Mouse (Mus musculus): Measurements from ENCODE around the gene Car7.
"Not testable (repeated sequence)": the region's sequence is repeated elsewhere in the genome, so short reads cannot be mapped to it uniquely, and the experiment has no call there.

Car7 gene

DNA sequence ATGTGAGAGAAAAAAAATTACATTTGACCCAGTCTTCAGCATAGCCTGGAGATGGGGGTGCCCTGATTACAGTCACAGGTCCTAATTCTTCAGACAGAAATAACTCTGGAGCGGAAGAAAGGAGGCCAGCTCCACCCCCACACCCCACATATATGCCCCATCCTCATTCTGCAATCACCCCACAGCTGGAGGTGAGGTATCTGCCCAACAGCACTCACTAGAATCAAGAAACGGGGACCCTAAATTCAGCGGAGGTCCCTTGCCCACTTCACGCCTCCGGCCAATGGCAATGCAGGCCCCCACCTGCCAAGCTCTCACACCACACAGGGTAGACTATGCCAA is 30.9 kb downstream of the Car7 start:
- DNase-seq (ENCODE audit: low read depth in 1 of 2, low spot score in 2 of 2), result no peak

DNA sequence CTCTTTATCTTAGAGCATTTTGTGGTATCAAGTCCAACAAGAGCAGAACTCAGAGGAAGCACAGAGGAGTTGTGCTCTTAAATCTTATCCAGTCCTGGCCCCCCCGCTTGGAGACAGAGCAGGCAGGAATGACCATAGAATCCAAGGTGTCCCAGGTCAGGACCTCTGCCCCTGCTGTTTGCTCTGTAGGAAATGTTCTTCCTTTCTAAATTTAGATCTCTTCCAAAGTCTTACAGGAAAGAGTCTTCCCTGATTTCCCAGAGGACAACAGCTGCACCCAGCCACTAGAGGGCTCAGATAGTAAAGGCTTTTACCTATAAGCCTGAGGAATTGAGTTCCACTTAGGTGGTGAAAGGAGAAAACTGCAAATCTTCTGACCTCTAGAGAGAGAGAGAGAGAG is 35.1 kb downstream of the Car7 start:
- DNase-seq (ENCODE audit: low read depth in 1 of 2, low spot score in 2 of 2), result no peak

DNA sequence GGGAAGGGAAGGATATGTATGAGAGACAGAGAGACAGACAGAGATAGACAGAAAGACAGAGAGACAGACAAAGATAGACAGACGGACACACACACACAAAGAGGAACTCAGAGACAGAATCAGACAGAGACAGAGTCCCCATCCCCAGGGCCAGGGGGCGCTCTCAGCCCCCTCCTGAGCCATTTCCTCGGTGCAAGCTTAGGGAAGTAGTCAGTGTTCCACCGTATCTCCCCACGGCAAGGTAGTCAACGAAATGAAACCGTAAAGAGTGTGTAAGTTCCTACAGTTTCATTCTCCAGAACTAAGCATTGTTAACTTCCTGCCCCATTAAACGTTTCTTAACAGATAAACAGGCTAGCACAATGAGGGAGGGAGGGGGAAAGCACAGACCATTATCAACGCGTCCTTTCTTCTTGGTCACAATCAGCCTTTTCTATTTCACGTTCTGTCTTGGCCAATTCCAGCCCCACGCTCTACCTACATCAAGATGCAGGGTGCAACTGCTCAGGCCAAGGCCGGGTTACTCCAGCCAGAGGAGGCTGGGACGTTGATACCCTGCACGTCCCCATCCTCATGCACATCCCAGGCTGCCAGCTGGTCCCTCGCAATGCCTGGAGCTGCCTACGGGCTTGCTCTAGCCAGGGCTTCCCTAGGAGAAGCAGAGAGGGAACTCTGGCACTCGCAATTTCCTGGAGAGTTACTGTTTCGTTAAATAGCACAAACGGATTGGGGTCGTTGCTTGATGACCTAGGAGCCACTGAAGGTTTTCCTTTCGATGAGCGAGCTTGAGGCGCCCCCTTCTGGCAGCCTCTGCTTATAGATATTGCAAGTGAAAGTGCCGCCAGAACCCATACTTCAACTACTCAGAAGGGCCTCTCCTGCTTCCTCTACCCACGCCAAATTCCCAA is 36.2 kb downstream of the Car7 start:
- peak; percentile 33 to 53 for DNase-seq (ENCODE audit: low read depth in 1 of 2, low spot score in 2 of 2)

DNA sequence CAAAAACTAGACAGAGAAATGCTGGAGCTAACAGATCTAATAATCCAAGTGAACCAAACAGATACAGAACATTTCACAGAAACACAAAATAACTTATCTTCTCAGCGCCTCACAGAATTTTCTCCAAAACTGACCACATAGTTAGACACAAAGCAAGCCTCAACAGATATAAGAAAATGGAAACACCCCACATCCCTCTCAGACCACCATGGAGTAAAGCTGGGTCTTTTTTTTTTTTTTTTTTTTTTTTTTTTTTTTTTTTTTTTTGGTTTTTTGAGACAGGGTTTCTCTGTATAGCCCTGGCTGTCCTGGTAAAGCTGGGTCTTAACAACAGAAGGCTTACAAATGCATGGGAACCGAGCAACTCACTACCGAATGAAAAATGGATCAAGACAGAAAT is 42.3 kb downstream of the Car7 start:
- no peak for DNase-seq (ENCODE audit: low read depth in 1 of 2, low spot score in 2 of 2)

DNA sequence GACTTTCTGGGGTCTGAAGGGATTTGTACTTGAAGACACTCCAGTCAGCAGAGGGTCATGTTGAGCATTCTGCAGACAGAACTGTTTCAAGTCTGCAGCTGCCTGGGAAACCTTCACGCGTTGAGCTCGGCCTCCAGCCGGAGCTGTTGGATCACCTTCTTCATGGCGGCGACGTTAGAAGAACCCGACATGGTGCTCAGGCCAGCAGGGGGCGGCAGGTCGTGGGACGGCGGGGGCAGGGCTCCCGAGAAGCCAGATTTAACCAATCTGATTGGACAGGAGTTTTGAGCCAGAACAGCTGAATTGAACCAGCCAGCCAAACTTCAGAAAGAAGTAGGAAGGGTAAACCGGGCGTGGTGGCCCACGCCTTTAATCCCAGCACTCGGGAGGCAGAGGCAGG is 43.1 kb downstream of the Car7 start:
- DNase-seq (ENCODE audit: low read depth in 1 of 2, low spot score in 2 of 2), result not testable (repeated sequence)

DNA sequence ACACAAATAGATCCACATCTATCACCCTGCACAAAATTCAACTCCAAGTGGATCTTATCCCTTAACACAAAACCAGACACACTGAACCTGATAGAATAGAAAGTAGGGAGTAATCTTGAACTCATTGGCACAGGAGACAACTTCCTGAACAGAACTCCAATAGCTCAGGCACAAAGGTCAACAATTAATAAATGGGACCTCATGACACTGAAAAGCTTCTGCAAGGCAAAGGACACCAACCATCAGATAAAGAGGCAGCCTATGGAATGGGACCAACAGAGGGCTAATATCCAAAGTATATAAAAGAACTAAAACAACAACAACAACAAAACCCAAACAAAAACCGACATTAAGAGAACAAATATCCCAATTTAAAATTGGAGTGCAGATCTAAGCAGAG is 50.0 kb downstream of the Car7 start:
- no peak for DNase-seq (ENCODE audit: low read depth in 1 of 2, low spot score in 2 of 2)

DNA sequence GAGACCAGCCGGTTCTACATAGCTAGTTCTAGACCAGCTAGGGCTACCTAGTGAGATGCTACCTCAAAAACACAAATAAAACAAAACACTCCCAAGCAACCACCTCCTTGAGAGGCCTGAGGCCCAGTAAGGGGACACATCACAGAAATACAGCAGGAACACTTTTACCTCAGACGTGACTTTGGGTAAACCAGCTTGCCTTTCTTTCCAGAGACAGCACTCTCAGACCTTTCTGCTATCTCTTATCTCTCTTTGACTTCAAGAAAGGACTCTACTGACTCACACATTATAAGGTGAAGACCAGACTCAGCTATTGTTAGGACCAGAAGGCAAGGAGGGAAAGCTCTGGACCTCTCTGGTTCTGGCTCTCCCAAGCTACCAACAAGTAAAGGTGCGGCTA is 55.8 kb downstream of the Car7 start:
- DNase-seq (ENCODE audit: low read depth in 1 of 2, low spot score in 2 of 2), result no peak

DNA sequence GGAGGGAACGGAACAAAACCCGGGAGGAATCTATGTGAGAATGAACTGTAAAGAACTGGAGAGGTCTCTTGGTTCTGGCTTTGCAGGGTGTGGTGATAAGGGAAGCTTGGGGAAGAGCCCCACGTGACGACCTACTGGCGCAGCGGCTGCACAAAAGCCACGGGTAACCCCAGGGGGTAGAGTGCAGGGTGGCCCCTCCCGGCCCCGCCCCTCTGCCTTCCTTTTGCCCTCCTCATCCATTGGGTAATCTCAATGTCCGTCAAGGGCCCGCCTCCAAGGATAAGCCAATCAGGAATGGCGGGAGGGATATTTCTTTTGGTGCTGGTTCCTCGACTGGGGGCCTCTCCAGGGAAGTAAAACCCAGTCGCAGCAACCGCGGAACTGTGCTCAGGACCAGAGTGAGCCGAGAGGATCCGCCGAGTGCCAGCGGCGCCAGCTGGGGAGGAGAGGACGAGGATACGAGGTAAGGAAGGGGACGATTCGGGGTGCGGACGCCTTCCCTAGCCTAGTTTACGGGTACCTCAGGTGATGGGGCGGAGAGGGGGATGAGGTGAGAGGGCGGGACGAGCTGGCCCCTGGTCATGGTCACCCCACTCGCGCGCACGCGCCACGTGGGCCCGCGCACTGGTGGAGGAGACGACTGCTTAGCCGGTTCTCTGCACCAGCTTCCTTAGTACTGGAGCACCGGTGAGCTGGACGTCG is 56.8 kb downstream of the Car7 start, which contains the start of gene Pdp2:
Gene Pdp2 (plus strand): TSS at position 319 of the 702 bp plus-strand sequence.
- DNase-seq (ENCODE audit: low read depth in 1 of 2, low spot score in 2 of 2), result peak; percentile 68 to 79

DNA sequence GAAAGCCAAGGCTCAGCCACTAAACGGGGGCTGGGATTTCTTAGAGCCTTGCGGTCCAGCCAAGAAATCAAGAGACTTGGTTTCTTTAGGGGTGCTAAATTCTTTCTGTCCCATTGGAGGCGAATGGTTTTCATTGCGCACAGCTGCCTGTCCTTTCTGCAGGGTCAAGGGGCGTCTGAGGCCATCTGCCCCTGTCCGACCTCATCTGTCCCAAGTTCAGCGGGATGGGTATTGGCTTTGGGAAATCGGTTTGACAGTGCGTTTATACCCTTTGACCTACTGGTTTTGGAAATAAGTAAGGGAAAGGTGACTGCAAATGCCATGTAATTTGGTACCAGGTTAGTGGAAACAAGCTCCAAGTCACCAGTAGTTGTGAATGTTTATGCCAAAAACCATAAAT is 57.4 kb downstream of the Car7 start:
- no peak for DNase-seq (ENCODE audit: low read depth in 1 of 2, low spot score in 2 of 2)

DNA sequence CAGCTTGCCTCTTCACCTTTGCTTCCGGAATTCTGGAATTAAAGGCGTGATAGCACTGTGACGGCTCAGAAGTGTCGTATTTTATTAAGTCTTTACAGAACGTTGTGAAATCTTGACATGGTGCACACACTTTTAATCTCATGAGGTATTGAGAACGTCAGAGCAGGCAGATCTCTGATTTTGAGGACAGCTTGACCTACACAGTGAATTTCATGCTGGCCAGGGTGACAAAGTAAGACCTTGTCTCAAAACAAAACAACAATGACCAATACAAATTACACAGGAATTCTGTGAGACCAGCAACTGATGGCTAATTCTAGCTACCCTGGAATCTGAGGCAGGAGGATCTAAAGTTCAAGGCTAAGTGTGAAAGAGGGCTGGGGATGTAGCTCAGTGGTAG is 58.1 kb downstream of the Car7 start:
- no peak for DNase-seq (ENCODE audit: low read depth in 1 of 2, low spot score in 2 of 2)

DNA sequence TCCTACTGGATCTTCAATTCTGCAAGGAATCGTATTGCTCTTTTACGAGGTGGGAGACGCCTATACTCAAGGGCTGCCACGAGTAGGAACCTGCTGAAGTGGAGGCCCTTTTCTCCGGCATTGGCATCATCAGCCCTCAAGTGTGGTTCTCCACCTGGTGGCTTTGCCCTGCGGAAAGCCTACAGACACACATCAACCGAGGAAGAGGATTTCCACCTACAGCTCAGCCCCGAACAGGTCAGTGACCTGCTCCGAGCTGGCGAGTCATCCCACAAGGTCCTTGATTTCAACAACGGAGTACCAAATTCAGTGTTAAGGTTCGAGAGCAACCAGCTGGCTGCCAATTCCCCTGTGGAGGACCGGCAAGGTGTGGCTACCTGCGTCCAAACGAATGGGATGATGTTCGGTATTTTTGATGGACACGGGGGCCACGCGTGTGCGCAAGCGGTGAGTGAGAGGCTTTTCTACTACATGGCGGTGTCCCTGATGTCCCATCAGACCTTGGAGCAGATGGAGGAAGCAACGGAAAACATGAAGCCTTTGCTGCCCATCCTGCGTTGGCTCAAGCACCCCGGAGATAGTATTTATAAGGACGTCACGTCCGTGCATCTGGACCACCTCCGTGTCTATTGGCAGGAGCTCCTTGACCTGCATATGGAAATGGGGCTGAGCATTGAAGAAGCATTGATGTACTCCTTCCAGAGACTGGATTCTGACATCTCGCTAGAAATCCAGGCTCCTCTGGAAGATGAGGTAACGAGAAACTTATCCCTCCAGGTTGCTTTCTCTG is 59.2 kb downstream of the Car7 start:
- DNase-seq (ENCODE audit: low read depth in 1 of 2, low spot score in 2 of 2), result no peak

DNA sequence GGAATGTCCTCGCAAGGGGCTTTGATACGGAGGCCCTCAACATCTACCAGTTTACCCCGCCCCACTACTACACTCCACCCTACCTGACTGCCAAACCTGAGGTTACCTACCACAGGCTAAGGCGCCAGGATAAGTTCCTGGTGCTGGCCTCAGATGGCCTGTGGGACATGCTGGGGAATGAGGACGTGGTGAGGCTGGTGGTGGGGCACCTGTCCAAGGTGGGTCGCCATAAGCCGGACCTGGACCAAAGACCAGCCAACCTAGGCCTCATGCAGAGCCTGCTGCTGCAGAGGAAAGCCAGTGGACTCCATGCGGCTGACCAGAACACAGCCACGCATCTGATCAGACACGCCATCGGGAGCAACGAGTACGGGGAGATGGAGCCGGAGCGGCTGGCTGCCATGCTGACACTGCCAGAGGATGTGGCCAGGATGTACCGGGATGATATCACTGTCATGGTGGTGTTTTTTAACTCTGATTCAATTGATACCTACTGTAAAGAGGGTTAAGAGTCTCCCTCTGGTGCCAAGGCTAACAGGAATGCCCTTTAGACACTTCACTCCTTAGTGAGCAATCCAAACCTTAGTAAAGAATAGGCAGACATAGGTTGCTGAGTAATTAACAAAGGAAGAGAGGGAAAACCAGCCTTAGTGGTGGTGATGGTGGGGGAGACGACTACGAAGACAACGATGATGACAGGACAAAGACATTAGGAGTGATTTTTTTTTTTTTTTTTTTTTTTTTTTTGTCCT is 60.3 kb downstream of the Car7 start:
- no peak for DNase-seq (ENCODE audit: low read depth in 1 of 2, low spot score in 2 of 2)

DNA sequence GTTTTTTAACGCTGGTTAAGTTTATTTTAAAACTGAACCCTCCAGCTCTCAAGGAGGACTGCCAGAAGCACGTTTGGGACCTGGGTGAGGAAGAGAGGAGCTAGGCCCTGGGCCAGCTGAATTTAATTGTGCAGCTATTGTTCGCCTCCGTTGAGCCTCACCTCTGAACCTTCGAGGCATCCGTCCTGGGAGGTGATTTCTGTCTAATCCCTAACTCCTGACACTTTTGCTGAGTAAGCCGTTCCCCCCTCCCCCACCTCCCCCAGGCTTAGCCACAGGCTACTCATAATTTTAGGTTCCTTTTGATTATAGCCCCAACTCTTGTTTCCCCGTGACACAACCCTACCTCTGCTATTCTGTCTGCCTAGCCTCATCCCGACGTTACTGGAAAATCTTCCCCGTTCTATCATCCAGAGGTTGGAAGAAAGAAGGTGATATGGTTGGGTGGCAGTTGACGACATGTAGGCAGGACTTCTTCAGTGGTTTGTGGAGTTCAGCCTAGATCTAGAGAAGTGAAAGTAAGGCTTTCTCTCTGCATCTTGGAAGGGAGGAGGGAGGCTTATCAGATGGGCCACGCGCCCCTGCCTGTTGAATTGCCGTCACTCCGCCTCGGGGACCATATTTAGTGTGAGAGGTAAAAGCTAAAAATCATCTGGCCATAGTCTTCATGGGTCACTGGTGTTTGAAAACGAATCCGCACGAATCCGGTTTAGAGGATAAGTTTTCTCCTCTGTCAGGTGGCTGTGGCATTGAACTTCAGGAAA is 61.5 kb downstream of the Car7 start:
- DNase-seq (ENCODE audit: low read depth in 1 of 2, low spot score in 2 of 2), result no peak

DNA sequence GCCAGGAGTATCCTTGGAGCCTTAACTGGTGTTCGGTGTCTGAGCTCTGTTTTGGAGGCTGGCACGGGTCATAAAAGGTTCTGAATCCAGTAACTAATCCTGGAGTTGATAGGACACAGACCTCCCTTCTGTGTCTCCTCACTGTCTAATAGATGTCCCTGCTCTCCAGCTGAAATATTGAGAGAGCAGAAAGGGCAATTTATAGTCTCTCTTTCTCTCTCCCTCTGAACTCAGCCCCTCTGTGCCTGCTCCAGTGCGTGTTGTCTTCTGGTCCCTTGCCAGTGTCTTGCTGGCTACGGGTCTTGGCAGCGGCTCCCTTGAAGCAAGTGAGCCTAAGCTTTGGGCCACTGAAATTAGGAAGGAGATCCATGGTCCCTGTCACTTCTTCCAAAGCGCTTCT is 63.2 kb downstream of the Car7 start:
- DNase-seq (ENCODE audit: low read depth in 1 of 2, low spot score in 2 of 2), result no peak

DNA sequence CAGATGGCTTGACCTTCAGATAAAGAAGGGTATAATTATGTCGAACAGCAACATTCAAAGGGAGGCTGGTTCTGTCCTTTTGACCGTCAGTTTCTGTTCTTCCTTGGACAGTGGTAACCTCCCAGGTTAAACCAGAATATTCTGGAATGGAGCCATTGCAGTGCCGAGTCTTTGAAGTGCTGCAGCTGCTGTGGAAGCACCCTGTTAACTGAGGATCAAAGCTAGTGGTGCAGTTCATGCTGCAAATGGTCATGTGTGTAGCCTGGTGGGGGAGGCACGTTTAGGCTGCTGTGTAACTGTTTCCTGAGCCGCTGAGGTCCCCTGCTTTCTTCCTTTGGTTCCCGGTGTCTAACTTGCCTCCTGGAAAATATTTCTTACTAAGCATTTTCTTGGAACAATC is 64.0 kb downstream of the Car7 start:
- no peak for DNase-seq (ENCODE audit: low read depth in 1 of 2, low spot score in 2 of 2)
